Mouse (Mus musculus) megakaryocyte, embryonic 14.5 days (primary cell): Measurements from ENCODE around the gene Vwa8.

Source experiments
- FLI1 ChIP-seq: IDR thresholded peaks from 2 replicates; pipeline ENCODE4 v1.6.1; 2012; ENCODE audit warnings: low read length, inconsistent platforms, mixed read lengths
- GATA1 ChIP-seq: IDR thresholded peaks from 3 replicates; pipeline ENCODE4 v1.6.1; 2012; ENCODE audit warnings: mixed read lengths, low read length, inconsistent platforms, borderline replicate concordance

GRCm38 (mm10) chr14:79154961-79155360 lies 306.1 kb downstream of the Vwa8 start:
- TF ChIP-seq FLI1 (no peak), GATA1 (no peak)
